Mouse (Mus musculus) heart, adult 2 months (tissue): ENCODE measurements around the gene Flywch2.

Experiments
- CTCF ChIP-seq: fragments of 200-600 bp; IDR thresholded peaks from 2 replicates; pipeline ENCODE4 v1.8.1; 2022; ENCODE audit warnings: antibody characterized with exemption, mild to moderate bottlenecking, moderate library complexity
- EP300 ChIP-seq: fragments of 200-500 bp; IDR thresholded peaks from 2 replicates; pipeline ENCODE4 v1.6.1; 2011; ENCODE audit warnings: low read depth, low read length, control low read depth; ENCODE audit not compliant: insufficient read depth
- POLR2A ChIP-seq: fragments of 200-500 bp; IDR thresholded peaks from 2 replicates; pipeline ENCODE4 v1.6.1; 2011; ENCODE audit warnings: mild to moderate bottlenecking, low read depth, low read length, control low read depth; ENCODE audit not compliant: insufficient read depth

- TF ChIP-seq CTCF (no peak), POLR2A (no peak), EP300 (no peak)
These were observed 22.0 kb upstream of the Flywch2 start for GRCm38 (mm10) chr17:23807918-23808317.
